Mouse (Mus musculus) CH12.LX (cell line): ENCODE measurements around the gene Fuom. TPM values are rescaled to one million over a fixed set of nuclear protein-coding genes. Genes with fewer than 3 reads are reported as not detected.

Experiments
- DNase-seq: peaks from one replicate; pipeline ENCODE4 v3.0.0-alpha.2; 2013; ENCODE audit errors: extremely low read depth
- H3K27ac ChIP-seq: 2 replicates; pipeline ENCODE4 v1.5.1; 2012; ENCODE audit warnings: low read depth, mild to moderate bottlenecking, control low read depth, moderate library complexity; ENCODE audit not compliant: insufficient read depth
- H3K27me3 ChIP-seq: replicated peaks from 2 replicates; pipeline ENCODE3; 2012; ENCODE audit warnings: inconsistent platforms
- H3K36me3 ChIP-seq, 2 experiments: replicated peaks in 1 of 2; 2 replicates each; pipeline versions ENCODE3 to v1.6.1; 2012; ENCODE audit warnings: inconsistent platforms in 1 of 2, low read length in 1 of 2, mild to moderate bottlenecking in 1 of 2, mixed read lengths in 1 of 2, moderate library complexity in 1 of 2; ENCODE audit not compliant: control insufficient read depth in 1 of 2, insufficient read depth in 1 of 2
- H3K4me1 ChIP-seq, 2 experiments: 2 replicates each; pipeline ENCODE4 v1.6.1; 2012; ENCODE audit warnings: inconsistent platforms in 1 of 2, moderate library complexity in 1 of 2; ENCODE audit not compliant: insufficient read depth in 2 of 2, control insufficient read depth in 1 of 2
- H3K4me2 ChIP-seq: 2 replicates; pipeline ENCODE4 v1.6.1; 2012; ENCODE audit warnings: low read depth, mild to moderate bottlenecking, control low read depth; ENCODE audit not compliant: poor library complexity, insufficient read depth, severe bottlenecking
- H3K4me3 ChIP-seq, 3 experiments: fragments of 150-350 bp in 1 of 3; sonication (generic) in 1 of 3; replicated peaks in 1 of 3; 2 replicates each; pipeline versions ENCODE3 to v1.5.1; 2011 to 2012; ENCODE audit warnings: low read depth in 2 of 3, low read length in 2 of 3, mild to moderate bottlenecking in 2 of 3, moderate library complexity in 2 of 3, control low read depth in 1 of 3, improper control_type of control experiment in 1 of 3, inconsistent platforms in 1 of 3, mixed read lengths in 1 of 3; ENCODE audit not compliant: poor library complexity in 1 of 3
- H3K79me2 ChIP-seq: replicated peaks from 2 replicates; pipeline ENCODE4 v1.6.1; 2012; ENCODE audit warnings: mild to moderate bottlenecking, moderate library complexity; ENCODE audit not compliant: control insufficient read depth, poor library complexity, insufficient read depth, severe bottlenecking; ENCODE audit errors: extremely low read depth
- H3K9ac ChIP-seq: 2 replicates; pipeline ENCODE4 v1.6.1; 2012; ENCODE audit warnings: low read depth, mild to moderate bottlenecking, control low read depth, moderate library complexity; ENCODE audit not compliant: insufficient read depth
- H3K9me3 ChIP-seq: replicated peaks from 2 replicates; pipeline ENCODE3; 2012; ENCODE audit warnings: low read length, inconsistent platforms, mixed read lengths
- CHD2 ChIP-seq: IDR thresholded peaks from 2 replicates; pipeline ENCODE4 v1.6.1; 2011; ENCODE audit warnings: low read length, improper control_type of control experiment
- CTCF ChIP-seq, 2 experiments: IDR thresholded peaks in 1 of 2; conservative IDR thresholded peaks in 1 of 2; 2 replicates each; pipeline ENCODE4 v1.5.1; 2011 to 2012; ENCODE audit warnings: low read depth in 2 of 2, low read length in 2 of 2, improper control_type of control experiment in 1 of 2, inconsistent platforms in 1 of 2, mild to moderate bottlenecking in 1 of 2, moderate library complexity in 1 of 2
- E2F4 ChIP-seq: IDR thresholded peaks from 2 replicates; pipeline ENCODE4 v1.6.1; 2011; ENCODE audit warnings: low read depth, low read length, improper control_type of control experiment; ENCODE audit not compliant: insufficient replicate concordance
- ELF1 ChIP-seq: IDR thresholded peaks from 2 replicates; pipeline ENCODE4 v1.6.1; 2014; ENCODE audit warnings: low read depth, mild to moderate bottlenecking, inconsistent platforms, low read length, improper control_type of control experiment
- EP300 ChIP-seq: IDR thresholded peaks from 2 replicates; pipeline ENCODE4 v1.6.1; 2011; ENCODE audit warnings: low read length, improper control_type of control experiment
- ETS1 ChIP-seq: conservative IDR thresholded peaks from 2 replicates; pipeline ENCODE4 v1.6.1; 2012; ENCODE audit warnings: low read depth, mild to moderate bottlenecking, inconsistent platforms, low read length, improper control_type of control experiment, moderate library complexity
- IRF4 ChIP-seq: IDR thresholded peaks from 2 replicates; pipeline ENCODE4 v1.6.1; 2014; ENCODE audit warnings: low read depth, mild to moderate bottlenecking, inconsistent platforms, low read length, improper control_type of control experiment
- JUN ChIP-seq: IDR thresholded peaks from 2 replicates; pipeline ENCODE4 v1.6.1; 2011; ENCODE audit warnings: low read depth, mild to moderate bottlenecking, low read length, improper control_type of control experiment, moderate library complexity; ENCODE audit not compliant: insufficient read depth
- KAT2A ChIP-seq: IDR thresholded peaks from 2 replicates; pipeline ENCODE4 v1.6.1; 2012; ENCODE audit warnings: low read length, improper control_type of control experiment, inconsistent platforms; ENCODE audit not compliant: insufficient replicate concordance
- MAFK ChIP-seq: IDR thresholded peaks from 2 replicates; pipeline ENCODE4 v1.6.1; 2011; ENCODE audit warnings: low read length, improper control_type of control experiment; ENCODE audit not compliant: insufficient replicate concordance
- MAX ChIP-seq: IDR thresholded peaks from 2 replicates; pipeline ENCODE4 v1.6.1; 2011; ENCODE audit warnings: low read length, improper control_type of control experiment
- MXI1 ChIP-seq: IDR thresholded peaks from 2 replicates; pipeline ENCODE4 v1.6.1; 2011; ENCODE audit warnings: mild to moderate bottlenecking, low read depth, low read length, improper control_type of control experiment
- NRF1 ChIP-seq: IDR thresholded peaks from 2 replicates; pipeline ENCODE4 v1.6.1; 2014; ENCODE audit warnings: low read depth, mild to moderate bottlenecking, inconsistent platforms, low read length, improper control_type of control experiment, moderate library complexity
- PAX5 ChIP-seq: IDR thresholded peaks from 2 replicates; pipeline ENCODE4 v1.6.1; 2012; ENCODE audit warnings: low read length, inconsistent platforms, mixed read lengths
- RAD21 ChIP-seq: IDR thresholded peaks from 2 replicates; pipeline ENCODE4 v1.6.1; 2011; ENCODE audit warnings: low read depth, mild to moderate bottlenecking, low read length, improper control_type of control experiment, moderate library complexity
- SMC3 ChIP-seq: IDR thresholded peaks from 2 replicates; pipeline ENCODE4 v1.6.1; 2011; ENCODE audit warnings: low read depth, low read length, improper control_type of control experiment
- TCF12 ChIP-seq: IDR thresholded peaks from 2 replicates; pipeline ENCODE4 v1.6.1; 2014; ENCODE audit warnings: low read depth, mild to moderate bottlenecking, inconsistent platforms, low read length, improper control_type of control experiment
- UBTF ChIP-seq: IDR thresholded peaks from 2 replicates; pipeline ENCODE4 v1.6.1; 2012; ENCODE audit warnings: low read depth, mild to moderate bottlenecking, inconsistent platforms, low read length, improper control_type of control experiment, moderate library complexity
- USF1 ChIP-seq: IDR thresholded peaks from 2 replicates; pipeline ENCODE4 v1.6.1; 2014; ENCODE audit warnings: low read depth, mild to moderate bottlenecking, inconsistent platforms, low read length, improper control_type of control experiment
- ZC3H11A ChIP-seq: IDR thresholded peaks from 2 replicates; pipeline ENCODE4 v1.6.1; 2012; ENCODE audit warnings: low read depth, mild to moderate bottlenecking, inconsistent platforms, low read length, improper control_type of control experiment
- ZKSCAN1 ChIP-seq: IDR thresholded peaks from 2 replicates; pipeline ENCODE4 v1.6.1; 2012; ENCODE audit warnings: low read depth, inconsistent platforms, low read length, improper control_type of control experiment, borderline replicate concordance
- ZMIZ1 ChIP-seq: IDR thresholded peaks from 2 replicates; pipeline ENCODE4 v1.6.1; 2012; ENCODE audit warnings: low read depth, mild to moderate bottlenecking, inconsistent platforms, low read length, improper control_type of control experiment
- ZNF384 ChIP-seq: IDR thresholded peaks from 2 replicates; pipeline ENCODE4 v1.6.1; 2012; ENCODE audit warnings: low read depth, low read length, improper control_type of control experiment, inconsistent platforms
- dilution Hi-C: fragments of 300-500 bp; cut with MboI; formaldehyde crosslinking; loops from 2 replicates; pipeline ENCODE4 v1.14.3; 2020; ENCODE audit warnings: low sequenced_read_pairs; ENCODE audit not compliant: extremely low pct_unique_long_range_greater_than_20kb, extremely low pct_ligation_motif_present
- in situ Hi-C: fragments of 300-500 bp; cut with MboI; formaldehyde crosslinking; loops from 3 replicates; pipeline ENCODE4 v1.14.3; 2019; ENCODE audit warnings: low sequenced_read_pairs, low pct_ligation_motif_present, low pct_unique_long_range_greater_than_20kb, mixed read lengths
- polyA plus RNA-seq: library from polyadenylated mRNA; unstranded; fragments of >175 nt; gene quantifications from 2 replicates; pipeline ENCODE4 v1.2.1, GENCODE M21; 2012; ENCODE audit warnings: low read depth; ENCODE audit not compliant: insufficient read length
- total RNA-seq, 2 experiments: library from RNA; depleted of rRNA; stranded (reverse); fragments of 300-350 nt in 1 of 2; fragments of >200 nt in 1 of 2; gene quantifications; 2 replicates each; pipeline ENCODE4 v1.2.3; 2012 to 2014

The Fuom gene
- total and polyA plus RNA-seq, 3 experiments: 0.86 to 1.8 TPM; not detected in 1

DNA sequence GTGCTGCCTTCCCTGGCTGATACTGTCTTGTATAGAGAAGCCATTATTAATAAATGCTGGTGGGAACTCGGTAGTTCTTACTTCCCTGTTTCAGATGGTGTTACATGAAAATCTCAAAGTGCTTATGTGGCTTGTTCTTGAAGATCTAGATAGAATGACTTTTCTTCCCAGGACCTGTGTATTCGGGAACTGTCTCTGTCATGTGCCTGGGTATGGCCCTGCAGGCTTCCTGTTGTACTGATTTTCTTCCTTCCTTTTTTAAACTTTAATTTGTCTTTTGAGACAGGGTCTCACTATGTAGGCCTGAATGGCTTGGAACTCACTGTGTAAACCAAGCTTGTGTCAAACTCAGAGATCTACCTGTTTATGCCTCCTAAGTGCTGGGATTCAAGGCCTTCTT lies 25.7 kb upstream of the Fuom start:
- Histone ChIP-seq H3K27me3 (no peaks in the 10 kb centered on the region), H3K4me3 (peak overlapping the region in 1 of 3 experiments; percentile 1), H3K4me2 (peak overlapping the region; percentile 8; the same call in 1 of the 2 replicates), H3K79me2 (peaks cover 3% of the 10 kb centered on the region)
- dilution Hi-C loops: no loop called here
- no peak for DNase-seq
- TF ChIP-seq KAT2A: no peak
- no peak for TF ChIP-seq MAFK
- no peak for TF ChIP-seq CTCF (conservative IDR thresholded peaks at IDR 0.05 in 1 of 2, IDR thresholded peaks at IDR 0.05 in 1 of 2; ENCODE audit: low read depth in 2 of 2, low read length in 2 of 2)
- TF ChIP-seq ETS1: no peak
- TF ChIP-seq RAD21: no peak
- no peak for TF ChIP-seq PAX5
- TF ChIP-seq ZC3H11A: no peak
- no peak for TF ChIP-seq JUN
- no peak for TF ChIP-seq SMC3
- TF ChIP-seq ZKSCAN1: no peak
- no peak for TF ChIP-seq ZNF384
- no peak for TF ChIP-seq EP300
- no peak for TF ChIP-seq UBTF
- TF ChIP-seq ELF1: no peak
- TF ChIP-seq NRF1: no peak
- TF ChIP-seq TCF12: no peak
- TF ChIP-seq ZMIZ1: no peak
- no peak for TF ChIP-seq USF1
- TF ChIP-seq, all 38 proteins: peak for 0
- H3K9ac ChIP-seq: no peak overlapping the region; the same call in 1 of the 2 replicates
- H3K27ac ChIP-seq: no peak overlapping the region
- in situ Hi-C loops: no loop called here
- no peaks in the 10 kb centered on the region for H3K9me3 ChIP-seq
- peaks cover 14 to 53% of the 10 kb centered on the region in 2 experiments for H3K4me1 ChIP-seq
- peaks cover 24 to 40% of the 10 kb centered on the region in 2 experiments for H3K36me3 ChIP-seq

DNA sequence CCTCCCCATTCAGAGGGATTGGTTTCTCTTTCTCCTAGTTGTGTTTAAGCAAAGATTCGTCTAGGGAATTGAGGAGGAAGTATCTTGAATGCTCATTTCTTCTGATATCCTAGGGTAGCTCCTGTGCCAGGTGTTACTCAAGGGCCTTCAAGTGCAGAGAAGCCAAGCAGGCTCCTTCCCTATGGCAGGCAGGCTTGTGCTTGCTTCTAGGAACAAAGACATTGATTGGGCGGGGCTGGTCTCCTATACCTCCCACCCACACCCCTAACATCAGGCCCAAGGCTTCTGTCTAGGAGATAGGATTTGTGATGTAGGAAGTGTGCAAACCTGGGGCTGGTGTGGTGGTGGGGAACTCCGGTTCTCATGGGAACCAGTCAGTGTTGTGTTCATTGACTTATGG lies 24.7 kb upstream of the Fuom start:
- Histone ChIP-seq H3K79me2 (peaks cover 3% of the 10 kb centered on the region), H3K4me3 (peak overlapping the region; percentile 45 to 64 (median 52)), H3K9me3 (no peaks in the 10 kb centered on the region), H3K4me2 (peak overlapping the region; percentile 79), H3K27me3 (no peaks in the 10 kb centered on the region), H3K36me3 (peaks cover 18 to 31% of the 10 kb centered on the region in 2 experiments), H3K27ac (no peak overlapping the region), H3K9ac (peak overlapping the region; percentile 38), H3K4me1 (peaks cover 14 to 63% of the 10 kb centered on the region in 2 experiments)
- dilution Hi-C loops: no loop called here
- in situ Hi-C loops: no loop called here
- TF ChIP-seq UBTF: no peak
- no peak for TF ChIP-seq ZMIZ1
- no peak for TF ChIP-seq RAD21
- no peak for TF ChIP-seq IRF4
- TF ChIP-seq USF1: no peak
- TF ChIP-seq CTCF (conservative IDR thresholded peaks at IDR 0.05 in 1 of 2, IDR thresholded peaks at IDR 0.05 in 1 of 2; ENCODE audit: low read depth in 2 of 2, low read length in 2 of 2): no peak
- no peak for TF ChIP-seq MAX
- TF ChIP-seq E2F4: no peak
- TF ChIP-seq MXI1: no peak
- no peak for TF ChIP-seq CHD2
- no peak for DNase-seq
